Comparison of ENCODE assay signal across 23 mouse cellular contexts in the genomic region with DNA sequence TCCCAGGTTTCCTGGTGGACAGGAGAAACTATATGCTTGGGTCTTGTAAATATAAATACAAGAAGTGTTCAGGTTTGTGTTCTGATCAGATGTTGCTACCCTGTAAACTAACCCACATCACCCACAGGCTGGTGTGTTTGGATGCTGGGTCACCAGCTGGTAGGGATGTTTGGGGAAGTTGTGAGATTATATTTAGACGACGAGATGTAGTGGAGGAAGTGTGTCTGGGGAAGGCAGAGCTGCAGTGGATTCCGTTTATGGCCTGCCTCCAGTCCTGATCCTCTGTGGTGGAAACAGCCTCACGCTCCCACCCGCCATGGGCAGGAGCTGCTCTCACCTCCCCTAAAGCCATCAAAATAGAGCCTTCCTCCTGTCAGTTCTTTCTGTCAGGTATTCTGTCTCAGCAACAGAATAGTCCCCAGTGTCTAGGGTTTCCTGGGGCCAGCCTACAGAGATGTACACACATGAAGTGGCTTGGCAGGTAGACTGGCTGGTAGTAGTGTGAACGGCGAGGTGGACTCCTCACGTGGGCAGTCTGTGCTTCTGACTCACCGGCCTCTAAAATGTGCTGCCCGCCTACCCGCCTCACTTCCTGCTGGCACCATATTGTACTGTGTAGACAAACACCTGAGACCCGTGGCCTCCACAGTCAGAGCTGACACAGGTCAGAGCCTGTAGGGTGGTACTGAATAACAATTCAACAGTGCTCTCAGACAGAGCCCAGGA. TPM values are rescaled to one million over a fixed set of nuclear protein-coding genes. Genes with fewer than 3 reads are reported as not detected.
DNase-seq lines count a peak whose midpoint lies in the region; ATAC-seq and TF ChIP-seq lines count a peak whose summit lies in the region.
"Had no signal": no experiment of that assay in that cellular context is flagged by ENCODE, and none has a peak within 500 bp of the region (broad histone marks: within the 10 kb centered on the region; RNA-seq: fewer than 3 reads in every experiment).

No protein-coding gene starts in this region.

- H3K4me1 ChIP-seq in hindbrain, postnatal 0 days (ENCODE audit: insufficient read depth, low read length) = peaks cover 32% of the 10 kb centered on the region
- peaks cover 56% of the 10 kb centered on the region for H3K4me1 ChIP-seq in hindbrain, embryonic 14.5 days (replicated peaks; ENCODE audit: control insufficient read depth, insufficient read depth, low read length)
- peaks cover 23% of the 10 kb centered on the region for H3K4me1 ChIP-seq in bone marrow macrophage, adult 2 months (ENCODE audit: control insufficient read depth, insufficient read depth, low read length)
- peaks cover 21% of the 10 kb centered on the region for H3K4me1 ChIP-seq in cortical plate, adult 2 months (ENCODE audit: control insufficient read depth, insufficient read depth, low read length)
- H3K4me1 ChIP-seq in forebrain, embryonic 11.5 days (replicated peaks; ENCODE audit: control insufficient read depth, insufficient read depth, low read length) = peaks cover 16% of the 10 kb centered on the region; the same call in 1 of the 2 replicates

- no peak for TF ChIP-seq POLR2A in bone marrow macrophage, adult 2 months (IDR thresholded peaks at IDR 0.05; ENCODE audit: borderline replicate concordance, low read depth, low read length)
- TF ChIP-seq POLR2A in cortical plate, adult 2 months (IDR thresholded peaks at IDR 0.05; ENCODE audit: extremely low read depth, insufficient read depth, low read length) = no peak

- DNase-seq in hindbrain, postnatal 0 days (ENCODE audit: low spot score) = no peak
- no peak for DNase-seq in hindbrain, embryonic 14.5 days (ENCODE audit: low spot score)
- DNase-seq in gastrocnemius, postnatal 10 days = no peak
- DNase-seq in urinary bladder, adult 18-20 months (ENCODE audit: low spot score in 2 of 2) = no peak
- no peak for DNase-seq in forebrain, embryonic 11.5 days (ENCODE audit: low spot score)
- DNase-seq: adrenal gland, adult 2 months; adrenal gland, postnatal 25 days; cerebellum, adult 11 months; cerebellum, postnatal 10 days; forebrain, postnatal 0 days; heart, adult 2 months; heart, postnatal 14 days had no signal

- no peak for TF ChIP-seq CTCF in hindbrain, postnatal 0 days (IDR thresholded peaks at IDR 0.05; ENCODE audit: low read depth)
- no peak for TF ChIP-seq CTCF in bone marrow macrophage, adult 2 months (IDR thresholded peaks at IDR 0.05; ENCODE audit: low read depth, low read length)
- no peak for TF ChIP-seq CTCF in cortical plate, adult 2 months (IDR thresholded peaks at IDR 0.05; ENCODE audit: extremely low read depth, insufficient read depth, low read length)

- ATAC-seq in hindbrain, postnatal 0 days = no peak
- ATAC-seq in hindbrain, embryonic 14.5 days (ENCODE audit: low FRiP score) = no peak
- ATAC-seq in megakaryocyte progenitor cell, adult 5-6 weeks (replicated peaks; ENCODE audit: poor library complexity) = peak; percentile 76
- ATAC-seq in forebrain, embryonic 11.5 days (replicated peaks; ENCODE audit: low FRiP score) = no peak
- ATAC-seq: forebrain, embryonic 13.5 days; forebrain, postnatal 0 days; inflammation-experienced regulatory T-cells, adult 6 months; intestine, postnatal 0 days had no signal

- H3K36me3 ChIP-seq in hindbrain, postnatal 0 days (ENCODE audit: insufficient read depth, low read length) = no peaks in the 10 kb centered on the region
- H3K36me3 ChIP-seq in hindbrain, embryonic 14.5 days (replicated peaks; ENCODE audit: control insufficient read depth, insufficient read depth) = peaks cover 8% of the 10 kb centered on the region
- no peaks in the 10 kb centered on the region for H3K36me3 ChIP-seq in forebrain, embryonic 11.5 days (ENCODE audit: control insufficient read depth, insufficient read depth, low read length)
- H3K36me3 ChIP-seq: embryonic facial prominence, embryonic 13.5 days; heart, embryonic 15.5 days had no signal

- no peaks in the 10 kb centered on the region for H3K27me3 ChIP-seq in hindbrain, postnatal 0 days (ENCODE audit: insufficient read depth, low read length)
- no peaks in the 10 kb centered on the region for H3K27me3 ChIP-seq in hindbrain, embryonic 14.5 days (ENCODE audit: control insufficient read depth, insufficient read depth, low read length)
- H3K27me3 ChIP-seq in forebrain, embryonic 11.5 days (ENCODE audit: control insufficient read depth, insufficient read depth, low read length) = no peaks in the 10 kb centered on the region
- H3K27me3 ChIP-seq: forebrain, embryonic 13.5 days; heart, embryonic 15.5 days; hindbrain, embryonic 15.5 days had no signal

- no peak overlapping the region for H3K4me2 ChIP-seq in hindbrain, postnatal 0 days (ENCODE audit: low read depth, low read length)
- H3K4me2 ChIP-seq in hindbrain, embryonic 14.5 days (replicated peaks) = no peak overlapping the region
- H3K4me2 ChIP-seq in forebrain, embryonic 11.5 days (ENCODE audit: low read depth, low read length, severe bottlenecking) = no peak overlapping the region
- H3K4me2 ChIP-seq: embryonic facial prominence, embryonic 13.5 days; forebrain, embryonic 13.5 days; heart, embryonic 11.5 days; heart, embryonic 15.5 days; hindbrain, embryonic 15.5 days had no signal

- H3K4me3 ChIP-seq in hindbrain, postnatal 0 days (ENCODE audit: low read length) = no peak overlapping the region
- no peak overlapping the region for H3K4me3 ChIP-seq in hindbrain, embryonic 14.5 days (replicated peaks; ENCODE audit: low read length)
- H3K4me3 ChIP-seq in bone marrow macrophage, adult 2 months (ENCODE audit: insufficient read depth, low read length) = no peak overlapping the region
- no peak overlapping the region for H3K4me3 ChIP-seq in cortical plate, adult 2 months (ENCODE audit: insufficient read depth, low read length)
- no peak overlapping the region for H3K4me3 ChIP-seq in forebrain, embryonic 11.5 days (ENCODE audit: low read depth, low read length)
- H3K4me3 ChIP-seq: embryonic facial prominence, embryonic 13.5 days; forebrain, embryonic 13.5 days; heart, adult 2 months; heart, embryonic 15.5 days; hindbrain, embryonic 10.5 days; hindbrain, embryonic 15.5 days had no signal

- WGBS in hindbrain, postnatal 0 days = 80% methylated on average over 12 of the region's 12 CpGs
- 81% methylated on average over 12 of the region's 12 CpGs for WGBS in hindbrain, embryonic 14.5 days
- WGBS in forebrain, embryonic 11.5 days = 94% methylated on average over 12 of the region's 12 CpGs

- H3K27ac ChIP-seq in hindbrain, postnatal 0 days = 0 out of 2 replicates have a peak overlapping the region, but pooled peaks have one; percentile 7
- H3K27ac ChIP-seq in hindbrain, embryonic 14.5 days = no peak overlapping the region
- peak overlapping the region; percentile 59 for H3K27ac ChIP-seq in bone marrow macrophage, adult 2 months (ENCODE audit: insufficient read depth, low read depth, low read length)
- H3K27ac ChIP-seq in cortical plate, adult 2 months (ENCODE audit: insufficient read depth, low read length) = peak overlapping the region; percentile 10; the same call in 1 of the 2 replicates
- H3K27ac ChIP-seq in forebrain, embryonic 11.5 days (ENCODE audit: low read depth, low read length) = no peak overlapping the region
- H3K27ac ChIP-seq: embryonic facial prominence, embryonic 13.5 days; heart, adult 2 months; heart, embryonic 15.5 days had no signal

- H3K9me3 ChIP-seq in hindbrain, postnatal 0 days (ENCODE audit: low read length) = no peaks in the 10 kb centered on the region
- H3K9me3 ChIP-seq in hindbrain, embryonic 14.5 days (ENCODE audit: control insufficient read depth, low read length) = 0 out of 2 replicates have a peak, but pooled peaks cover 3% of the 10 kb centered on the region
- no peaks in the 10 kb centered on the region for H3K9me3 ChIP-seq in forebrain, embryonic 11.5 days (ENCODE audit: control insufficient read depth, low read length)
- H3K9me3 ChIP-seq: embryonic facial prominence, embryonic 13.5 days; forebrain, embryonic 13.5 days; heart, embryonic 15.5 days; hindbrain, embryonic 10.5 days; hindbrain, embryonic 15.5 days had no signal

- no peak overlapping the region for H3K9ac ChIP-seq in hindbrain, postnatal 0 days (replicated peaks; ENCODE audit: low read length)
- no peak overlapping the region for H3K9ac ChIP-seq in hindbrain, embryonic 14.5 days
- no peak overlapping the region for H3K9ac ChIP-seq in forebrain, embryonic 11.5 days (ENCODE audit: low read length)
- H3K9ac ChIP-seq: embryonic facial prominence, embryonic 13.5 days; forebrain, embryonic 13.5 days; forebrain, postnatal 0 days; heart, embryonic 15.5 days; hindbrain, embryonic 15.5 days had no signal

RNA-seq across cellular contexts. Expression of a gene that starts 37.6 kb away (rescaled TPM):
- total RNA-seq in hindbrain, postnatal 0 days (2014; rRNA removed) = 210 and 223 TPM in 2 replicates
- 139 and 155 TPM in 2 replicates for polyA plus RNA-seq in hindbrain, postnatal 0 days (2015; fragmentation: Nextera tagmentation; extraction: Ambion mirVana)
- polyA plus RNA-seq in hindbrain, embryonic 14.5 days (2014; fragmentation: Nextera tagmentation; extraction: Ambion mirVana) = 80.7 and 92.0 TPM in 2 replicates
- 11.1 and 11.4 TPM in 2 replicates for polyA plus RNA-seq in bone marrow macrophage, adult 2 months (2012; ENCODE audit: insufficient read depth, insufficient read length, missing spikeins)
- polyA plus RNA-seq in cortical plate, adult 2 months (2012; rRNA removed) = 321 and 328 TPM in 2 replicates
- total RNA-seq in megakaryocyte progenitor cell, adult 5-6 weeks (2015) = 0.51 and 0.64 TPM in 2 replicates
- 0.04 and 0.10 TPM in 2 replicates for total RNA-seq in megakaryocyte progenitor cell, adult 5-6 weeks (2017)
- 1 to 10 TPM; 1.2 to 1.9 TPM for total RNA-seq in gastrocnemius, postnatal 10 days (2021)
- polyA plus RNA-seq in forebrain, embryonic 11.5 days (2014; fragmentation: Nextera tagmentation; extraction: Ambion mirVana) = 12.5 and 13.6 TPM in 2 replicates

RNA-seq across cellular contexts. Expression of a gene that starts 52.7 kb away (rescaled TPM):
- total RNA-seq in hindbrain, postnatal 0 days (2014; rRNA removed) = 55.3 and 58.1 TPM in 2 replicates
- 43.1 and 44.3 TPM in 2 replicates for polyA plus RNA-seq in hindbrain, postnatal 0 days (2015; fragmentation: Nextera tagmentation; extraction: Ambion mirVana)
- 54.1 and 64.9 TPM in 2 replicates for polyA plus RNA-seq in hindbrain, embryonic 14.5 days (2014; fragmentation: Nextera tagmentation; extraction: Ambion mirVana)
- polyA plus RNA-seq in bone marrow macrophage, adult 2 months (2012; ENCODE audit: insufficient read depth, insufficient read length, missing spikeins) = 17.7 and 20.8 TPM in 2 replicates
- polyA plus RNA-seq in cortical plate, adult 2 months (2012; rRNA removed) = 32.2 and 35.3 TPM in 2 replicates
- total RNA-seq in megakaryocyte progenitor cell, adult 5-6 weeks (2015) = 21.2 and 25.4 TPM in 2 replicates
- 19.3 and 23.8 TPM in 2 replicates for total RNA-seq in megakaryocyte progenitor cell, adult 5-6 weeks (2017)
- total RNA-seq in gastrocnemius, postnatal 10 days (2021) = 10 to 100 TPM; 15.3 to 17.0 TPM
- polyA plus RNA-seq in forebrain, embryonic 11.5 days (2014; fragmentation: Nextera tagmentation; extraction: Ambion mirVana) = 59.4 and 66.6 TPM in 2 replicates

Comparison
In these comparisons a context has a peak if more than half of its experiments do, and no peak if none do; other contexts are left out.
1. H3K27ac ChIP-seq: peak in hindbrain, postnatal 0 days (single experiment), bone marrow macrophage, adult 2 months (single experiment) and cortical plate, adult 2 months (single experiment); none in hindbrain, embryonic 14.5 days (single experiment) and forebrain, embryonic 11.5 days (single experiment).